Mouse (Mus musculus) forelimb bud, embryonic 11.5 days (tissue): ENCODE measurements around the gene Tox2.

Experiments
- DNase-seq: peaks from one replicate; pipeline ENCODE4 v3.0.0-alpha.2; 2012; ENCODE audit warnings: low read depth, low spot score

The Tox2 gene

DNA sequence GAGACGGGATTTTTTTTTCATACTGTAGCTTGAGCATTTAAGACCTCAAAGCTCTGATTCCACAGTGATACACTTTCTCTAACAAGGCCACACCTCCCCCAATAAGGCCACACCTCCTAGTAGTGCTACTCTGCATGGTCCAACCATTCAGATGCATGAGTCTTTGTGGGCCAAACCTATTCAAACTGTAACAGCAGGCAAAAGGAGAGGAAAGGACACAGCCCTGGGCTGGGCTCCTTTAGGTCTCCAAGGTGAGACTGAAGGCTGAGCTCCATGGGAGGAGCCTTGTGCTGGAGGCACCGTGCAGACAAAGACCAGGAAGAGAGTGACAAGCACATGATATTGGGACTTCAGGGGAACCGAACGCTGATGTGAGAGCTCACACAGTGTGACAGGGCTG, 114.4 kb downstream of the Tox2 start:
- DNase-seq = no peak

DNA sequence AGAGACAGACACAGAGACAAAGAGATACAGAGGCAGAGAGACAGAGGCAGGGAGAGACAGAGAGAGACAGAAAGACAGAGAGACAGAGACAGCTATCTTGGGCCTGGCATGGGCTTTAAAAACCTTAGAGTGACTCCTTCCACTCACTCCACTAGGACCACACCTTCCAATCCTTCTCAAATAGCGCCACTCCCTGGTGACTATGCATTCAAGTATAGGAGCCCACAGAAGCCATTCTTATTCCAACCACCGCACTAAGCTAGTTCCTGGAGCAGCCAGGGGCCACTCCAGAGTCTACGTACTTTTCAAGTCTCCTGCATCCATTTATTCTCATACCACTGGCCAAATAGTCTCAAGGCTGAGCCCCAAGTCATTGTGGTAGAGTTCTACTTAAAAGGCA, 115.9 kb downstream of the Tox2 start:
- no peak for DNase-seq

- no peak for DNase-seq
These were observed 120.2 kb downstream of the Tox2 start for GRCm38 (mm10) chr2:163323163-163323562.

GRCm38 (mm10) chr2:163330742-163331141, 127.8 kb downstream of the Tox2 start:
- DNase-seq = peak; percentile 67

DNA sequence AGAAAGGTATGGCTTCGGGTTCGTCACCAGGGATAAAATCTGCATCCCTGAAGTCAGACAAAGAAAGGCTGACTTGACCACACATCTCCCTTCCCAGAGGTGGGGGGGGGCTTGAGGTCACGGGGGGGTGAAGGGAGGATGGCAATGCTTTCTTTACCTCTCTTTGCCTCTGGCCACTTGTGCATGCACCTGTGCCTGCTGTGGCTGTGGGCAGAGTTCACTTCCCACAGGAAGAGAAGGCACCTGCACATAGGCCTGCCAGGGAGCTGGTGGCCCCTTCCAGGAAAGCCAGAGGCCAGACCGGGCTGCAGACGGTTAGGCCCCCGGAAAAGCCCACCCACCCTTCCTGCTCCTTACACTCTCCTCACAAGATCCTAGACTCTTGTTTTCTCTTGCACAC, 128.5 kb downstream of the Tox2 start:
- DNase-seq = no peak

GRCm38 (mm10) chr2:163332368-163333055, 129.6 kb downstream of the Tox2 start:
- no peak for DNase-seq

GRCm38 (mm10) chr2:163340263-163340662, 137.3 kb downstream of the Tox2 start:
- DNase-seq = peak; percentile 76

GRCm38 (mm10) chr2:163343671-163344070, 140.7 kb downstream of the Tox2 start:
- peak; percentile 37 for DNase-seq

GRCm38 (mm10) chr2:163344976-163345660, 142.2 kb downstream of the Tox2 start:
- DNase-seq = no peak

DNA sequence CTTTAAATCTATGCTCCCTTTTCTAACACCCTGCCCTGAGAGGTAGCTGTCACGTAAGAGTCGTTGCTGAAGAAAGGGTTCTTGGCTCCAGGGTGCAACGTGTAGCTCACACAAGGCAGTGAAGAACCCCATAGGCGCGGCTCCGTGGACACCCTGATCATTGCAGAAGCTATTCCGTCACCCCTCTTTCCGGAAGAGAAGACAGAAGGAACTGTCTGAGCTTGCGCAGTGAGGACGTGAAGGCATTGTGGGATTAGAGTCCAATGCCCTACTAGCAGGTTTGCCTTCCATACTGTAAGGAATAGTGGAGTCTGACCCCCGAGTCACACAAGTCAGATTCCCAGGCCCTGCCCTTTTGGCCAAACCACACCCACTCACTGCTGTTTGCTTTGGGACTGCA, 143.6 kb downstream of the Tox2 start:
- DNase-seq = no peak

DNA sequence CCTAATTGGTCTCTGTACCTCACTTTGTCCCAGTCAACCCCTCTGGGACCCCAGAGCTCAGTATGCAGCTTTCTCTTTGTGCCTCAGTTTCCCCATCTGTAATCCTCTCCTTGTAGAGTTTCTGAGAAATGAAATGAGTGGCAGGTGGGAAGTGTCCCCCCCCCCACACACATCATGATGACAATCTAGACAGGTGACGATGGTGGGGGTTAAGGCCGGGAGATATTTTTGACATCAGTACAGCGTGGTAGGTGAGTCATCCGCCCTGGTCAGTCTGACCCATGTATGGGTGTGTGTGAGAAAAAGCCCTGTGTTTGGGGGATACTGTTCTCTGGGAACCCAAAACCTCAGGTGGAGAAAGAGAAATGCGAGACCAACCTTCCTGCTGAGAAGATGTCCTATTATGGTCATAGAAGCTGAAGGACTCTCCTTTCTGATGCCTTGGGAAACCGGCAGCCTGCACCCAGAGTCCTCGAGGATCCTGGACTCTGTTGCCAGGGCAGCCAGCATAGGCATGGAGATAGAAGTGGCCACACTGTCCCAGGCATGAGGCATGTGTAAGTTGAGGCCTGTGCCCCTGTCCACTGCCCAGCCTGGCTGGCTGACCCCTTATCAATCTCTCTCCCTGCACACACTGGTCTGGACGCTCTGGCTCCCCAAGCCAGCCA, 144.7 kb downstream of the Tox2 start:
- no peak for DNase-seq

DNA sequence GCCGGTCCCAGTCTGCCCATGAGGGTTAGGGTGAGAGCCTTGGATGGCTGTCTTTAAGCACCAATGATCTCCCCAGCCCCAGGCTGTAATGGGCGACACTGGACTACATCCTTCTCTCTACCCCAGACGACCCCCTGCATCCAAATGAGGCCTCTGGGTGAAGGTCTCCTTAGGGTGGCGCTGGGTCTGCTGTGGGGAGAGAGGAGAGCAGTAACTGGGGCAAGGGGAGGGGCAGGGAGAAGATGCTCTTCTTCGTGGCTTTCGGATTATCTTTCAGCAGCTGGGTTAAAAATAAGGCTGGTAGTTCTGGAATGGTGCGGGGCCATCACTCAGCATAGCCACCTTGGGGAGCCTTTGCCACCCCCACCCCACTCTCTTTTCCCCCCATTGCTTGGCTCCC, 145.8 kb downstream of the Tox2 start:
- DNase-seq = no peak

GRCm38 (mm10) chr2:163349411-163349810, 146.5 kb downstream of the Tox2 start:
- DNase-seq = peak; percentile 10

DNA sequence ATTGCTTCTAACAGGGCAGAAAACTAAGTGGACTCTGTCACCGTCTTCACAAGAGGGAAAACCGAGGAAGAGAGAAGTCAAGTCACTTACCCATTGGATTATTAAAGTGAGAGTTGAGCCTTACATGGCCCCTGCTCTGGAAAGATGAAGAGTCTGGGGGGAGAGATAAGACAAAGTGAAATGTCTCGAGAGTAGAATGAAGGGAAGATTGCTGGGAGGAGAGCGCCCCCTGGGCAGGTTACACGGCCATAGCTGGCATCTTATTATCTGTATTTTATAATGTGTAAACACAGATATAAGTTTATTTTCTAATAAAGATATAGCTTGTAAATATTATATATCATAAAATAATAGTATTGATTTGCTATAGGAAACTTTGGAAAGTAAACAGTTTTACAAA, 147.5 kb downstream of the Tox2 start:
- DNase-seq = no peak

- DNase-seq = no peak
These were observed 150.8 kb downstream of the Tox2 start for GRCm38 (mm10) chr2:163353731-163354130.

- no peak for DNase-seq
These were observed 152.7 kb downstream of the Tox2 start for GRCm38 (mm10) chr2:163355666-163356065.

DNA sequence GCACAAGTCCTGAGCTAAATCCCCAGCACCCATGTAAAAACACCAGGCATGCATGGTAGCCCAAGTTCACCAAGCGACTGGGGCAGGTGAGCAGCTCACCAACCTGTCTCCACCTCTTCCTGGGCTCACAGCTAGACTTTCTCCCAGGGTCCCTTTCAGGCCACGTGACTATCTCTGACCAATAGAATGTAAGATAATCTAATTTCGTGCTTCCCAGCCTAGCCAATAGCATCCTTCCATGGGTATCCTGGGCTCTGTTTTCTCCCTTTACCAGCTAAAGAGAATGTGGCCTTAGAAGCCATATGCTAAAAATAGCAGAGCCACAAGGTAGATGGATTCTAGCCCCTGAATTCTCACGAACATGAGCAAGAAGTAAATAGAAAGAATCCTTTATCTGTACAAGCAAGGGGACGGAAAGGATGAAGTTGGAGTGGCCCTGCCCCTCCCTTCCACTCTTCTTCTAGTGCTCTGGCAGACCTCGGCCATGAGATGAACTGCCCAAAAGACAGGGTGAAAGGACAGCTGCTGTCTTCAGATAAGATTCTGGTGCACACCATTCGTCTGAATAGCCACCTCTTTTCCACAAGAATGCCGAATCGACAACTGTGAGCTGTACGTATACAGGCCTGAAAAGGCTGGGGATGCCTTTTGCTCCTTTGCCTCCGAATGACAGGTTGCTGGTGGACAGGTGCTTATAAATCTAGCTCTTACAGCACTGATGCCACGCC, 153.4 kb downstream of the Tox2 start:
- no peak for DNase-seq

DNA sequence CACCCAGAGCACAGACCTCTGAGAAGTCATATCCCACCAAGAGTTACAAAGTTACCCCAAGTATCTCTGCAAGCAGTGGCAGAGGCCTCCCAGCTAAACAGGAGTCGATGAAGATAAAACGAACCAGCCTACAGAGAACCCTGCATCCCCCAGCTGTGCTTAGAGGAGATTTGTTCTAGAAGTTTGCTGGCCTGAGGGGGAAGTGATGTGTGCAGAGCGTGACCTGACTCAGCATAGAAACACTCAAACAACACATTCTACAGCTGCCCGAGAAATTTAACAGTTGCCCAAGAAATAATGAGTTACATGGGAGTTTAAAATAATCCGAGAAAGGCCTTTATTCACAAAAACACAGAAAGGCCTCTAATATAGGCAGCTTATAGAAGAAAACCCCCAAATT, 155.7 kb downstream of the Tox2 start:
- no peak for DNase-seq

- no peak for DNase-seq
These were observed 156.3 kb downstream of the Tox2 start for GRCm38 (mm10) chr2:163359253-163359652.

DNA sequence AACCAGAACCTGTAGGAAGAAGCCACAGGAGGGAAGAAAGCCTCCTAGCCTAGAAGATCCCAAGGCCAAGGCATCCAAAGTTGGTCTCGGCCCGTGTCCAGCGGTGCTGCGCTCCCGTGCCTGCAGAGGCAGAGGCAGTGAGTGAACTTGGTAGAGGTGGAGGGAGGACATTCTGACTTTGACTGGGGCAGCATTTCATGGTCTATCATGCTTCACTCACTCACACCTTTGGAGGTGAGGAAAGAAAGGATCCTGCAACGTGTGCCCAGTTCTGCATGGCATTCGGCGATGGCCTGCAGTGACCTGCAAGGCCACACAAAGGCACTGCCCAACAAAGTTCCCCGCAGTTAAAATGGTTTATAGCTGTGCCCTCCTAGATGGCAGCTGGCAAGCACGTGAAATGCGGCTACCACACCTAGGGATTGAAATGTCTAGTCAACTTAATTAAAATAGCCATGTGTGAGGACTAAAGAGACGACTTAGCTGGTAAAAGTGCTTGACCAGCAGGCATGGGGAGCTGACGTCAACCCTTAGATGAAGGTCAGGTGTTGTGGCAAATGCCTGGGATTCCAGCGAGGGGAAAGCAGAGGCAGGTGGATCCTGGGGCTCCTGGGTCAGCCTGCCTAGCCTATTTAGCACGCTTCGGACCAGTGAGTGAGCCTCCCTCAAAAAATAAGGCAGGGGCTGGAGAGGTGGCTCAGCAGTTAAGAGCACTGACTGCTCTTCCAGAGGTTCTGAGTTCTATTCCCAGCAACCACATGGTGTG, 158.1 kb downstream of the Tox2 start:
- DNase-seq = no peak
